Comparison of ENCODE assay signal across 8 mouse cellular contexts in genomic region chr17:29264760-29265159, GRCm38 (mm10). TPM values are rescaled to one million over a fixed set of nuclear protein-coding genes. Genes with fewer than 3 reads are reported as not detected.
A peak's percentile ranks its signal among the peaks of the same experiment; 100 is the strongest.
DNase-seq lines count a peak whose midpoint lies in the region; ATAC-seq and TF ChIP-seq lines count a peak whose summit lies in the region.

No protein-coding gene starts in this region.

- H3K36me3 ChIP-seq in liver, adult 2 months (ENCODE audit: control insufficient read depth, insufficient read depth, low read length) = no peaks in the 10 kb centered on the region
- no peaks in the 10 kb centered on the region; the same call in 1 of the 2 replicates for H3K36me3 ChIP-seq in embryonic facial prominence, embryonic 11.5 days (replicated peaks; ENCODE audit: control insufficient read depth, insufficient read depth, low read depth, low read length)
- peaks cover 9% of the 10 kb centered on the region; the same call in 1 of the 2 replicates for H3K36me3 ChIP-seq in intestine, postnatal 0 days (ENCODE audit: control insufficient read depth, insufficient read depth)
- H3K36me3 ChIP-seq in neural tube, embryonic 13.5 days = peaks cover 17% of the 10 kb centered on the region

- H3K27me3 ChIP-seq in liver, adult 2 months (ENCODE audit: control insufficient read depth, insufficient read depth, low read length) = no peaks in the 10 kb centered on the region
- no peaks in the 10 kb centered on the region for H3K27me3 ChIP-seq in embryonic facial prominence, embryonic 11.5 days (ENCODE audit: control insufficient read depth, insufficient read depth, low read length)
- no peaks in the 10 kb centered on the region for H3K27me3 ChIP-seq in intestine, postnatal 0 days (replicated peaks; ENCODE audit: control insufficient read depth, insufficient read depth, low read length)
- H3K27me3 ChIP-seq in neural tube, embryonic 13.5 days = no peaks in the 10 kb centered on the region

- no peak for DNase-seq in liver, adult 2 months (ENCODE audit: extremely low read depth, low read depth, low spot score)
- DNase-seq in liver = no peak
- DNase-seq in embryonic facial prominence, embryonic 11.5 days (ENCODE audit: low spot score) = no peak
- no peak for DNase-seq in cerebellum, postnatal 25 days
- no peak for DNase-seq in thymus, postnatal 36 days

- H3K9ac ChIP-seq in liver, adult 2 months (ENCODE audit: low read depth, low read length) = 0 out of 2 replicates have a peak overlapping the region, but pooled peaks have one; percentile 25
- H3K9ac ChIP-seq in embryonic facial prominence, embryonic 11.5 days (replicated peaks; ENCODE audit: low read length) = peak overlapping the region; percentile 64
- H3K9ac ChIP-seq in intestine, postnatal 0 days (ENCODE audit: low read depth, low read length) = no peak overlapping the region
- peak overlapping the region; percentile 79 for H3K9ac ChIP-seq in neural tube, embryonic 13.5 days

- TF ChIP-seq POLR2A in liver, adult 2 months (IDR thresholded peaks at IDR 0.05; ENCODE audit: extremely low read depth, insufficient read depth, low read length) = no peak

- WGBS in liver, adult 2 months = 71% methylated on average over 5 of the region's 5 CpGs
- WGBS in embryonic facial prominence, embryonic 11.5 days = 90% methylated on average over 5 of the region's 5 CpGs
- 69% methylated on average over 5 of the region's 5 CpGs for WGBS in intestine, postnatal 0 days
- WGBS in neural tube, embryonic 13.5 days = 86% methylated on average over 5 of the region's 5 CpGs

- H3K79me2 ChIP-seq in liver, adult 2 months (ENCODE audit: control insufficient read depth, insufficient read depth, low read length) = peaks cover 3% of the 10 kb centered on the region; the same call in 1 of the 2 replicates

- H3K27ac ChIP-seq in liver, adult 2 months (replicated peaks; ENCODE audit: insufficient read depth, low read depth, low read length) = peak overlapping the region; percentile 86
- peak overlapping the region; percentile 67 for H3K27ac ChIP-seq in embryonic facial prominence, embryonic 11.5 days (replicated peaks; ENCODE audit: low read depth, low read length)
- H3K27ac ChIP-seq in intestine, postnatal 0 days (ENCODE audit: low read depth, low read length) = 0 out of 2 replicates have a peak overlapping the region, but pooled peaks have one; percentile 91
- peak overlapping the region; percentile 96; the same call in 1 of the 2 replicates for H3K27ac ChIP-seq in neural tube, embryonic 13.5 days (replicated peaks)

- no peak for ATAC-seq in embryonic facial prominence, embryonic 11.5 days (replicated peaks; ENCODE audit: insufficient number of reproducible peaks, low FRiP score, low TSS enrichment, low read depth)
- ATAC-seq in intestine, postnatal 0 days = no peak
- ATAC-seq in neural tube, embryonic 13.5 days (ENCODE audit: low read depth) = no peak
- no peak for ATAC-seq in megakaryocyte-erythroid progenitor cell, adult 5-6 weeks (replicated peaks; ENCODE audit: low FRiP score, low TSS enrichment, poor library complexity, severe bottlenecking)

- no peak overlapping the region for H3K4me3 ChIP-seq in liver, adult 2 months (ENCODE audit: insufficient read depth, low read depth, low read length)
- H3K4me3 ChIP-seq in embryonic facial prominence, embryonic 11.5 days (ENCODE audit: low read depth, low read length) = no peak overlapping the region
- H3K4me3 ChIP-seq in intestine, postnatal 0 days (ENCODE audit: low read depth, low read length) = no peak overlapping the region
- H3K4me3 ChIP-seq in neural tube, embryonic 13.5 days = peak overlapping the region; percentile 77

- H3K4me1 ChIP-seq in liver, adult 2 months (ENCODE audit: control insufficient read depth, insufficient read depth, low read length) = peaks cover 5% of the 10 kb centered on the region
- H3K4me1 ChIP-seq in embryonic facial prominence, embryonic 11.5 days (ENCODE audit: control insufficient read depth, insufficient read depth, low read length) = peaks cover 9% of the 10 kb centered on the region
- peaks cover 6% of the 10 kb centered on the region; the same call in 1 of the 2 replicates for H3K4me1 ChIP-seq in intestine, postnatal 0 days (replicated peaks; ENCODE audit: control insufficient read depth, insufficient read depth, low read length)
- peaks cover 45% of the 10 kb centered on the region for H3K4me1 ChIP-seq in neural tube, embryonic 13.5 days (replicated peaks)

- no peaks in the 10 kb centered on the region for H3K9me3 ChIP-seq in embryonic facial prominence, embryonic 11.5 days (replicated peaks; ENCODE audit: control insufficient read depth, low read length)
- H3K9me3 ChIP-seq in intestine, postnatal 0 days (ENCODE audit: control insufficient read depth) = no peaks in the 10 kb centered on the region
- H3K9me3 ChIP-seq in neural tube, embryonic 13.5 days = no peaks in the 10 kb centered on the region

- no peak for TF ChIP-seq CTCF in liver, adult 2 months (IDR thresholded peaks at IDR 0.05; ENCODE audit: low read depth, low read length)
- no peak for TF ChIP-seq CTCF in intestine, postnatal 0 days (IDR thresholded peaks at IDR 0.05; ENCODE audit: low read depth)

- H3K4me2 ChIP-seq in embryonic facial prominence, embryonic 11.5 days (ENCODE audit: low read depth, low read length) = no peak overlapping the region; the same call in 1 of the 2 replicates
- peak overlapping the region; percentile 87 for H3K4me2 ChIP-seq in intestine, postnatal 0 days (replicated peaks; ENCODE audit: low read depth)
- H3K4me2 ChIP-seq in neural tube, embryonic 13.5 days = peak overlapping the region; percentile 71

RNA-seq across cellular contexts. Expression of gene Ppil1, which starts 0.8 kb away (rescaled TPM):
- 14.7 and 17.1 TPM in 2 replicates for total RNA-seq in liver, adult 2 months (2014; rRNA removed)
- polyA plus RNA-seq in liver, adult 2 months (2012; rRNA removed) = 10.4 and 14.1 TPM in 2 replicates
- polyA plus RNA-seq in embryonic facial prominence, embryonic 11.5 days (2014; fragmentation: Nextera tagmentation; extraction: Ambion mirVana) = 177 and 196 TPM in 2 replicates
- 53.7 and 59.1 TPM in 2 replicates for polyA plus RNA-seq in intestine, postnatal 0 days (2015; fragmentation: Nextera tagmentation; extraction: Ambion mirVana)
- 100 and 110 TPM in 2 replicates for polyA plus RNA-seq in neural tube, embryonic 13.5 days (2015; fragmentation: Nextera tagmentation; extraction: Ambion mirVana)
- 80.9 and 99.0 TPM in 2 replicates for total RNA-seq in megakaryocyte-erythroid progenitor cell, adult 5-6 weeks (2014; fragmentation: Nextera tagmentation)
- total RNA-seq in megakaryocyte-erythroid progenitor cell, adult 5-6 weeks (2017) = 82.9 and 105 TPM in 2 replicates

RNA-seq across cellular contexts. Expression of gene BC004004, which starts 3.8 kb away (rescaled TPM):
- 85.9 and 94.0 TPM in 2 replicates for total RNA-seq in liver, adult 2 months (2014; rRNA removed)
- 113 and 114 TPM in 2 replicates for polyA plus RNA-seq in liver, adult 2 months (2012; rRNA removed)
- polyA plus RNA-seq in embryonic facial prominence, embryonic 11.5 days (2014; fragmentation: Nextera tagmentation; extraction: Ambion mirVana) = 55.1 and 55.4 TPM in 2 replicates
- 111 and 116 TPM in 2 replicates for polyA plus RNA-seq in intestine, postnatal 0 days (2015; fragmentation: Nextera tagmentation; extraction: Ambion mirVana)
- polyA plus RNA-seq in neural tube, embryonic 13.5 days (2015; fragmentation: Nextera tagmentation; extraction: Ambion mirVana) = 98.2 and 125 TPM in 2 replicates
- 81.8 and 82.3 TPM in 2 replicates for total RNA-seq in megakaryocyte-erythroid progenitor cell, adult 5-6 weeks (2014; fragmentation: Nextera tagmentation)
- 60.4 and 66.0 TPM in 2 replicates for total RNA-seq in megakaryocyte-erythroid progenitor cell, adult 5-6 weeks (2017)

RNA-seq across cellular contexts. Expression of gene Cpne5, which starts 26.8 kb away (rescaled TPM):
- total RNA-seq in liver, adult 2 months (2014; rRNA removed) = not detected in 2 replicates
- polyA plus RNA-seq in liver, adult 2 months (2012; rRNA removed) = not detected in 2 replicates
- polyA plus RNA-seq in embryonic facial prominence, embryonic 11.5 days (2014; fragmentation: Nextera tagmentation; extraction: Ambion mirVana) = 4.5 TPM in 2 replicates
- 2.7 and 3.3 TPM in 2 replicates for polyA plus RNA-seq in intestine, postnatal 0 days (2015; fragmentation: Nextera tagmentation; extraction: Ambion mirVana)
- 21.6 and 23.4 TPM in 2 replicates for polyA plus RNA-seq in neural tube, embryonic 13.5 days (2015; fragmentation: Nextera tagmentation; extraction: Ambion mirVana)
- 0.17 TPM in 1 of 2 replicates, not detected in the other for total RNA-seq in megakaryocyte-erythroid progenitor cell, adult 5-6 weeks (2014; fragmentation: Nextera tagmentation)
- total RNA-seq in megakaryocyte-erythroid progenitor cell, adult 5-6 weeks (2017) = 0.38 TPM in 1 of 2 replicates, not detected in the other

RNA-seq across cellular contexts. Expression of gene Pi16, which starts 52.7 kb away (rescaled TPM):
- 0.13 and 0.28 TPM in 2 replicates for total RNA-seq in liver, adult 2 months (2014; rRNA removed)
- polyA plus RNA-seq in liver, adult 2 months (2012; rRNA removed) = 0.07 and 0.10 TPM in 2 replicates
- polyA plus RNA-seq in embryonic facial prominence, embryonic 11.5 days (2014; fragmentation: Nextera tagmentation; extraction: Ambion mirVana) = 0.32 and 0.56 TPM in 2 replicates
- 0.73 and 0.76 TPM in 2 replicates for polyA plus RNA-seq in intestine, postnatal 0 days (2015; fragmentation: Nextera tagmentation; extraction: Ambion mirVana)
- 1.5 and 1.8 TPM in 2 replicates for polyA plus RNA-seq in neural tube, embryonic 13.5 days (2015; fragmentation: Nextera tagmentation; extraction: Ambion mirVana)
- 0.32 TPM in 1 of 2 replicates, not detected in the other for total RNA-seq in megakaryocyte-erythroid progenitor cell, adult 5-6 weeks (2014; fragmentation: Nextera tagmentation)
- total RNA-seq in megakaryocyte-erythroid progenitor cell, adult 5-6 weeks (2017) = not detected in 2 replicates
